Mouse (Mus musculus) bone marrow, adult 2 months (tissue): ENCODE results near the gene Rapgef5.

Source experiments
- CTCF ChIP-seq: fragments of 200-500 bp; IDR thresholded peaks from 2 replicates; pipeline ENCODE4 v1.5.1; 2011; ENCODE audit warnings: low read length, control low read depth; ENCODE audit not compliant: control insufficient read depth, insufficient read depth
- POLR2A ChIP-seq: fragments of 200-500 bp; IDR thresholded peaks from 2 replicates; pipeline ENCODE4 v1.6.1; 2011; ENCODE audit warnings: low read depth, mild to moderate bottlenecking, control low read depth, low read length, borderline replicate concordance; ENCODE audit not compliant: control insufficient read depth

GRCm38 (mm10) chr12:117598190-117598589, 81.9 kb downstream of the Rapgef5 start:
- TF ChIP-seq CTCF (no peak), POLR2A (no peak)
